Mouse (Mus musculus) embryo, embryonic 10.5 days (tissue): ENCODE results near the gene Rtn1.

Source experiments
- DNase-seq: peaks from one replicate; pipeline ENCODE4 v3.0.0-alpha.2; 2015; ENCODE audit warnings: low spot score

The Rtn1 gene

DNA sequence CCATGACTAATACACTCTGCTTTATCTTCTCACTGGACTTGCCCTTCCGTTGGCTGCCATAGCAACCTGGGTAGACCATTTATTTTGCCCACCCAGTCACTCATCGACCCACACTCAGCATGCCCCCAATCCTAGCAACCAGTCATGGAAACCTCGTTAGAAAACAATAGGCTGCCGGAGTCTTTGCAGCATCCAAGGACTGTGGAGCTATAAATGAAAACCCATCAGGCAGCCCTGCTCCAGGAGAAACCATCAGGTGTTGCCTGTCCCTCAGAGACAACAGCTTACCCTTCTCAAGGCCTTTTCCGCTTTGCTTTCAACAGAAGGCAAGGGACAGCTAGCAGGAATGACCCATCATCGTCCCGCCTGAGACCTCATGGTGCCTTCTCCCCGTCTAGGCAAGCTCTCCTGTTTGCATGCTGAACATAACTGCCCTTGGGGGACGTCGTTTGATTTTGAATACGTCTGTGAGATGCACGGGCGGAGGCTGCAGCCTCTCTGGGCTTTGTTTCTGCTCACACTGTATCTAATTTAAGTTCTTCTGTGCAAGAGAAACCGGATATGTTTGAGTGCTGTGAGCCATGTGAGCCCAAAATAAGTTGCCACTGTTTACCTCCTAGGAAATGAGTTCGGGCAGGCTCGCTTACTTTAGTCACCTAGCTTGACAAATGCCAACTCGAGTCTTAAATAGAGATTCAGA, 34.8 kb downstream of the Rtn1 start:
- DNase-seq: peak; percentile 75

DNA sequence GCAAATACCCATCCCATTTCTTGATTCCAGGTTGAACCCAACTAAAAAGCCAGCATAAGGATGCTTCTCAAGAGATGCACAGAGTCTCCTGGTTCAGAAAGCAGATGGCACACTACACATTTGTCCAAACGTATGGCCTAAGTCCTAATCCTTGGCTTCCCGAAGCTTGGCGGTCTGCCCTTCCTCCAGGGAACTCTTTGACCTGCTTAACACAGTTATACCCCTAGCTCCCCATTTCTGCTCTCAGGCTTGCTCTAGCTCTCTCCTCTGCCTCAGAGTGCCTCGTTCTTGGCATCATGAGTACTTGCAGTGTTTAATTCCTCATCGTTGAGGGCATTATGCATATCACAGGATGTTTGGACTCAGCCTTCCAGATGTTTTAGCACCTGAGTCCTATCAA, 38.8 kb downstream of the Rtn1 start:
- DNase-seq: no peak

DNA sequence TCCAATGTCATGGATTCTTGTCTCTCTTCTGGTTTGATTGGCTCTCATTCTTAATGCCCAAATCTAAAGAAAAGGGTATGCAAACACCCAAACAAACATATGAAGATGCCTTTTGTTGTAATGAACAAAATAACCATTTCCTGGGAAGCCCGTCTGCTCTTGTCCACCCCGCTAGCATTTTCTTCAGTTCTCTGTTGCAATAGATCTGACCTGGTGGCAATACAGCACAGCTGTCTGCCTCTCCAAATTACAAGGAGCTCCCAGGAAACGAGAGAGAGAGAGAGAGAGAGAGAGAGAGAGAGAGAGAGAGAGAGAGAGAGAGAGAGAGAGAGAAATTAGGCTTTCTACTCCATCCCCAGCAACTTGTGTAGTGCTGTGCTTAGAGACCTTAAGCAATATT, 42.1 kb downstream of the Rtn1 start:
- no peak for DNase-seq

DNA sequence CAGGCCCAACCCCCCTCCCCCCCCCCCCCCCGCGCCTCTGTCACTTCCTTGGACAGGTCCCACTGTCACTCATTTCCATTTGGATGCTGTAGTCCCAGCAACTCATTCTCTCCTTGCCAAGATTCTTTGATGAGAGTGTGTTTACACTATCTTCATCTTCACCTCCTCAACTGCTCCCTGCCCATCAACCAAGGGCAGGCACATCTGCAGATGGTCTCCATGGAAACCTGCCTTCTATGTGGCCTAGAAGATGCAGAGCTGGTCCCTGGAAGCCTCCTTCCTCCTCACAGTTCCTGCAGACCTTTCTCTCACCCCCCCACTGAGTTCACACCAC, 42.8 kb downstream of the Rtn1 start:
- DNase-seq: peak; percentile 32

DNA sequence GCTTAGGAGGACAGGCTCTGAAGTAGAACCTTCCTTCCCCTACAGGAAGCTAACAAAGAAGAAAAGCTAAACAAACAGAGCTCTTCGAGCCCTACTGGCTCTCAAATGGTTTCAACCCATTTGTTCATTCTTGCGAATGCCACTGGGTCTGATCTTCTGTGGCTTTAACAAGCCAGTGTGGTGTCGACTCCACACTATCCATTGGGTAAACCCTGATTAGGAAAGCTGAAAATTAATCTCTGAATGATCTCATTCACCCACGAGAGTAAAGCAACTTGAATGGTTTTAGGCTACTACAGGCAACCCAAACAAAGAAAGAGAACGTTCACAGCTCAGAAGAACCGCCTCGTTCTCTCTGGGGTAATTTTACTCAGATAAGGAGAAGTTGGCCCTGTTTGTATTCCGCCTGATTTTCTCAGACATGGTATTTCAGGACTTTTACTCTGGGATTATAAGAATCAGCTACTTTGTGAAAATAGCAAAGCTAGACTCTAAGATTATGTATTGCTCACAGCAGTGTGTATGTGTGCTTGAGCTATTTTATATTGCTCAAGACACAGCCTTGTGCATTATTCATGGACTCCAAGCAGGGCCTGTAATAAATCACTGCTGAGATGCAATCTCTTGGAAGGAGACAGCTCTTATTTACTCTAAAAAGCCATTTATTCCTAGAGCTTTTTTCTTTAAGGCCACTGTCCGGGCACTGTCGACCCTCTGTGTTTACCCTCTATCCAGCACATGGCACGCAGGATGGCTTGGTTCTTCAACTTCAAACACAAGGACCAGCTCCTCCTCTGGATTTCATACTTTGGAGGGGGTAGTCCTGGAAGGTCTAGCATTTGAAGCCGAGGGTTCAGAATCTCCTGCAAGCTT, 43.4 kb downstream of the Rtn1 start:
- peak; percentile 34 for DNase-seq

DNA sequence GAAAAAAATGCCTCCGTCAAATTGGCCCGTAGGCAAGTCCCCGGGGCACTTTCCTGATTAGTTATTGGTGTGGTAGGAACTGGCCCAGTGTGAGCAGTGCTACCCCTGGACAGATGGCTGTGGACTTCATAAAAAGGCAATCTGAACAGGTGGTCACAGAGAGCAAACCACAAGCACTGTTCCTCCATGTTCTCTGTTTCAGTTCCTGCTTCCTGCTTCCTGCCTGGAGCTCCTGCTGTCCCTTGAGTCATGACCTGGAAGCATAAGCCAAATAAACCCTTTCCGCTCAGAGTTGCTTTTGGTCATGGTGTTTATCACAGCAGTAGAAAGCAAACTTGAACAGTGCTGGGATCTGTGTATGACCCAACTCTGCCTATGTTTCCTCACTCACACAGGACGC, 44.3 kb downstream of the Rtn1 start:
- DNase-seq: no peak

DNA sequence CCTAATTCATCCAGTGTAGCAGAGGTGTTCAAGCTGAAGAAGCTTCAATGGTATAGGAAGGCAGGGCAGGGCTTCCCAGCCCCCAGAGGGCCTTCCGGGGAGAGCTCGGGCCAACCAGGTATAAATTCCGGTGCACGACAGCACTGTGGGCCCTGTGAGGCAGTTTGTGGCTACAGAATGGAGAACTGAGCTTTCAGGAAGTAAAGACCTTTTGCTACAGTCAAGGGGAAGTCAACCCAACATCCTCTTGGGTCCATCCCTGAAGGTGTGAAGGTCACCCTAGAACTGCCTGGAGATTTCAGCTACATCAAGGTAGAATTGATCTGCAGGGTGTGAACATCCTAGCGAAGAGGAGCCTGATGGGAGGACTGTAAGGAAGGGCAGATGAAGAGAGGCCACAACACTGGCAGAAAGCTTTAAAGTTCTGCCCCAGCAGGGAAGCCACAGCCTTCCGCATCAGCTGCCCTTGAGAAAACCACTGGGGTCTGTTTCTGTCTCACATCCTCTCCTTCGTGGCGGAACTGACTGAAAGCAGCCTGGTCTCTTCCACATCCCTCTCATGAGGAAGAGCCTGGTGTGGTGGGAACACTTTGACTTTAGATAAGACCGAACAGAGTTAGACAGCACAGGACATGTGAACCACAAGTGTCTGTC, 47.0 kb downstream of the Rtn1 start:
- no peak for DNase-seq

DNA sequence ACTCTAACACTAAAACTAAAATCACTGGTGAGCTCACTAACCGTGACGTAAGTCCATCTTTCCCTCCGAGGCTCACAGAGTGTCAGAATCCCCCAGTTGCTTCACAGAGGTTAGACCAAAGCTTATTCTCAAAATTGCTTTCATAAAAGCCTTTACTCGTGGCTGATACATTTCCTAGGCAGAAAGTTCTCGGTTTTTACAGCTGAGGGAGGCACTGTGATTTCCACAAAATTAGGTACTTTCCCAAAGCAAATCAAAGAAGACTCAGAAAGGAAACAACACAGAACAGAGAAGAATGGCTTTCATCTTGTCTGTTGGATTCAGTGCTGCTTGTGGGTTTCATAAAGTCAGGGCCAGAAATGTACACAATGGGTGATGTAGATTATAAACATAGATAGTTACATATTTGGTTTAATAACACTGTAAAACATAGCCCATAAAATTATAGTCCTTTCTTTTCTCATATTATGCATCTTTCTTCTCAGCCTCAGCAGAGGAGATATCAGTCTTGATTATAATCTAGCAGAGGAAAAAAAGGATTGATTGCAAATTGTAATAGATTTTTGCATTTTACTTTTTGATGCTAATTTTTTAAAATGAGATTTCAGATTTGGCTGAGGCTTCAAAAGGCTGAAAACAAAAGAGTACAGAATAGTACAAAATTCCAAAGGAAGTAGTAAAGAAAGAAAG, 47.8 kb downstream of the Rtn1 start:
- DNase-seq: no peak

DNA sequence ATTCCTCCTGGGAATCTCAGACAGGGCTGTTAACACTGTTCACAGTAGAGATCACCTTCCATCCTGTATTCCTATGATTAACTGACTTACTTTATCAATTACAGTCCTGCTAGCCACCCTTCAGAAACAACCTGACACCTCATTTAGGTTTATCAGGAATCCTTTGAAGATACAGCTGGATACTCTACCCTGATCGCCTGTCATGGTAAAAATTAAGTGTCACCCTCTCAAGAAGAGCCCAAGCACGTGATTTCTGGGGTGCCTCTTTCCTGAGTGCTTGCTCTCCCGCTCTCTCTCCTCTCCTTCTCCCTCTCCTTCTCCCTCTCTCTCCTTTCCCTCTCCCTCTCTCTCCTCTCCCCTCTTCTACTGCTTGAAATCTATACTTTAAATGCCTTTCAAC, 49.0 kb downstream of the Rtn1 start:
- DNase-seq: no peak

DNA sequence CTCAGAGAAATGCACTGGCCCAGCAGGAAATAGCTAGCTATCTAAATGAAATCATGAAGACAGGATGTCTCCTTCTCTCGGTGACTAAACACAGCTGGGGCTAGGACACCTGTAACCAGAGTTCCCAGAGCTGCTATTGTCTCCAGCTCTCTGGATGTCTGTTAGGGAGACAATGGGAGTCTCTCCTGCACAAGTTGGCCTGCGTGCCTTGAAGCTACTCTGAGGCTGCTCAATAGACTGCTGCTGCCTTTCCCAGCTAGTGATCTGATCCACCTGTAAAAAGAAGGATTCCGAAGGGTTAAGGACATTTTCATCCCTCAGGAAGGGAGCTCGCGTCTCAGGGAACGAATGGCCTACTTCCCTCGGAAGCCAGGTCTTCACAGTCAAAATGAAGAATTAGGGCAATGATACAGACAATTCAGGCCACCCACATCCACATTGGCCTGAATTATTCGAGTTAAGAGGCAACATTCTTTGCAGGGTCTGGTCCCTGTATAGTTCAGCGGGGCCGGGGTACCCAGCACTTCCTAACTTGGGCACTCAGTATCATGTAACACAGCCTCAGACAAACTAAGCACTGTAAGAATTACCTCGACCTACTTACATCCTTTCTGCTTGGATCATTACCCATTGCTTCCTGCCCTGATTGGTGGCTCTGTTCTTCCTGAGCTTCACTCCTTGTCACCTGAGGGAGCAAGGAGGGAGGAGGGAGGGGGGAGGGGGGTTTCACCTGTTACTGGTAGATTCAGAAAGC, 51.0 kb downstream of the Rtn1 start:
- no peak for DNase-seq

DNA sequence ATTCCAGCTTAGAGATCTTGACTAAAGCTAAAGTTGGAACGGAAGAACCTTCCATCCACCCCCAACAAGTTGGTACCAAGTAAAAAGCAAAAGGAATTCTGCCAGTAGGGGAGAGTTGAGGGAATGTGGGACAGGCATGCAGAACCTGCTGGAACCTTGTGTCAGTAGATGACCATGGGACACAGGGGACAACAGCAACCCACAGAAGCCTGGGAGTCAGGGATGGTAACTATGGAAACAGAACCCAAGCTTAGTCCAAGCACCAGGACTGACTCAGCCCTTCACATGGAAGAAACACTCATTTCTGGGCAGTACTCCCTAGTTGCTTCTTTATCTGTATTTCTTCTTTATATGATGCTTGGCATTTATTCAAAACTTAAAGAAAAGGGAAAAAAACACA, 54.6 kb downstream of the Rtn1 start:
- DNase-seq: no peak

DNA sequence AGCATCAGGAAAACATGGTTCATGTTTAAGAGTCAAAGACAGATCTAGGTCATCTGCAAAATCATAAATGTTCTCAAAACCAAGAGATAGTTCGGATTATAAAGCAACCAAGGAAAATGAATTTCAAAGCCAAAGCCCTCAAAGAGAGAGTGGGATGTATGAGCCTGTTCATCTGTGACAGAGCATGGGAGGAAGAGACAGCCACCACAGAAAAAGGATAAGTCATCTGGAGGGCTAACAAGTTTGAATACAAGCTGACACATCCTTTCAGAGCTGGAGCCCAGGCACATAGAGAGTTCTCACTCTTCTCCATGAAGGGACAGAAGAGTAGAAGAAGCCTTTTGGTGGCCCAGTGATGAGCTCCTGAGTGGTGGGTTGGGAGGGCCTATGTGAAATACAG, 55.3 kb downstream of the Rtn1 start:
- DNase-seq: no peak

DNA sequence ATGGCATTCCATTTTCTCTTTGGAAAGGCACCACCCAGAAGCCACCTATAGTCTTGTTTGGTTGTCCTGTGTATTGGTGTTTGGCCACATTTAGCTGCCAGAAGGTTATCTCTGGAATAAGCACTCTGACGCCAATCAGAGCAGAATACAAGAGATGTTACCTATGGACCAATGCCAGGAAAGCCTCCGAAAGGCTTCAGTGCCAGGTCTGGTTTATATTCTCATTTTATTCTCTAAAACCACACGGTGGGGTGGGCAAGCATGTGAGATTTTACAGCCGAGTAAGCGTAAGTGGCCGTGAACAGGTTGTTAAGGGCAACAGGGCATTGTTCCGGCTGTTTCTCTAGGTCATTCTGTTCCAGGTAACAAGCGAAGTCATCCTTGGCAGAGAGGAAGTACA, 60.3 kb downstream of the Rtn1 start:
- DNase-seq: no peak

DNA sequence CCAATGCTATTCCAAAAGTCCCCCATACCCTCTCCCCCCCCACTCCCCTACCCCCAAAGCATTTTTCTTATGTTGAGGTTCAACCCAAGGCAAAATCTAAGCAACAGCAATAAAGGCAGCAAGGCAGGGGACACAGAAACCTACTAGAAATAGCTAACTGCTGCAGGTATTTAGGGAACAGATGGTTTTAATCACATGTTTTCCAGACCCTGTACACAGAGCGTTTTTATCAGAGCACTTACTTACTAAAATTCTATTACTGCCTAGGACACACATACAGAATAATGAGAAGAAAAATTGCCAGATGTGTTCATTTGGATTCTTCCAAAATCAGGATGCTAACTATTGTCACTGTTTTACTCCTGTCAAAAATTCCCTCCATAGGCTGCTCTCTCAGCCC, 61.7 kb downstream of the Rtn1 start:
- no peak for DNase-seq

DNA sequence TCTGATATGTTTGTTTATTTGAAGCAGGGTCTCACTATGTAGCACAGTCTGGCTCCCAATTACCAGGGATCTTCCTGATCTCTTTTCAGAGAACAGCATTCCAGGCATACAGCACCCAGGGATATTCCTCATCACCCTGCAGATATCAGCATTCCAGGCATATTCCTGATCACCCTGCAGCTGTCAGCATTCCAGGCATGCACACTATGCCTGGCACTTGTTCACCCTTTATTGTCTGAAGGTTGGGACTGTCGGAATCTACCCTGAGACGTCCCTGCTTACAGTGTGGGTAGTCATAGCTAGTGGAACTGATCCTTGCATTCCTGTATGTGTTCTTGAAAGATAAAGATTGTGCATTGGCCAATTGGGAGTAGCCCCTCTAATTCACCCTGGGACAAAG, 65.2 kb downstream of the Rtn1 start:
- no peak for DNase-seq

DNA sequence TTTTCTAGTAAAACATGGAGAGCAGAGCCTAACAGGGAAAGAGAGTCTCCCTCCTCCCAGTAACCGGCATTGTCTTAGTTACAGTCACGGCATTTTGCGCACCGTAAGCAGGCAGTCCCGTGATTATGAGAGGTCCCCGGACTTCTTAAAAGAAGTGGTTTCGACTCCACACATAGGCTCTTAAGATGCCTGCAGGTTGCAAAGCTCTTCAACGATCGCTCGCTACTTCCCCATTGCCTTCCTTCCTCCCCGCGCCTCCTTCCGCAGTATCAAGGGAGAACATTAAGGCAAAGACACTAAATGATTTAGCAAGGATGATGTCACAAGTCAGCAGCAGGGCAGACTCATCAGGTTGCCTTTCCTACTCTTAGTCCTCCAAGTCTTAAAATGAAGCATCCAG, 72.8 kb downstream of the Rtn1 start:
- DNase-seq: no peak

DNA sequence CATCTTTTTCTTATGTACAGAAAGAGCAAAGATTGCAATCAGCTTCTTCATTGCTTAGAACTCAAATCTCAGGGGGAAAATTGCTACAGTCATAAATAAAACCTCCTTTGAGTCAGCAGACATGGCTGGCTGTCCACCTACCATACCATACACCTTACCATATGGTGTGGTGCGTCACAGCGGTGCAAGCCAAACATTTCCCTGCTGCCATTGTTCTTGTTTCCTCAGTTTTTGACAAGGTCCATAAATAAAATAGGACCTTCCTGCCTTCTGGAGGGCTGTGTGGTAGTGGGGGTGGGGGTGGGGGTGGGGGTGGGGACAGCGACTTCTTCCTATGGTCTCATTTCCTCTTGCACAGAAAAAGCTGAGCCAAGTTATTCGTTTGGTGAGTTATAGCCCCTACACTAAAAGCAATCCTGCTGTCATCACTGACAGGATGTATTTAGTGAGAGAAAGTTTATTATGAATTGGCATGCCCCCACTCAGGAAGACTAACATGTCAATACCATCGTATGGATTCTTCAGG, 76.3 kb downstream of the Rtn1 start:
- DNase-seq: no peak

DNA sequence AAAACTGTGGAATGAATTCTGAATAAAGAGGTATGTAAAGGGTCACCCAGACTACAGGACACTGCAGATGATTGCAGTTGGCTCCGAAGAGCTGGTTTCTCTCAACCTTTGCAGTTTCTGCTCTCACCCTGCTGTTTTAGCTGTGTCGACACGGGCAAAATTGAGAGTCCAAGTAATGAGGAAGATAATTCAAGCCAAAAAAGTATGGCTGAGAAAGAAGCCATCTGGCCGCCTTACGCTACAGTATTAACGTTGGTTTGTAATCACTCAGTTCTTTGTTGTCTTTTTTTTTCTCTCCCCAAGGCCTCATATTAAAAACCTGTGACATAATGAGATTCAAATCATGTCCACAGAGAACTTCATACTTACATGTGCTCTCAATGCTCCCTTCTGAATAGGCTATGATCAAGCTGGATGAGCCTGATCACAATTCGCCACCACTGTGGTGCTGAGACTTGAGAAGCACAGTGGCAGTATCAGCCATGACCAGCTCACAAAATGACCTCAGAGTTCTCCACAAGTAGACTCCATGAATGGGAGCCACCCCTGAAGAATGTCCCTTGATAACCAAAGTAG, 76.9 kb downstream of the Rtn1 start:
- no peak for DNase-seq

DNA sequence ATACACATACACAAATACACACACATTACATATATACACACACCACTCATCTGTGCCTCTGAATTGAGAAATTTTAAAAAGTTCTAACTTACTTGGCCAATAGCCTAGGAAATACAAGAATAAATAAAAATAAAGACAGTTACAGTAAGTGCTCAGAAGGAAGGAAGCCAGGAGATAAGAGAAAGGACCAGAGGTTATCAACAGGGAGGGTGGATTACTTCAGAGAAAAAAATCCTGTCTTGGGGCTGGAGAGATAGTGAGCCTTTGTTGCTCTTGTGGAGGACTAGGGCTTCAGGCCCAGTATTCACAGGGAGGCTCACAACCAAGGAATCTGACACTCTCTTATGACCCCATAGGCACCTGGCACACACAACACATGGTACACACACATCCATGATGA, 82.8 kb downstream of the Rtn1 start:
- no peak for DNase-seq

DNA sequence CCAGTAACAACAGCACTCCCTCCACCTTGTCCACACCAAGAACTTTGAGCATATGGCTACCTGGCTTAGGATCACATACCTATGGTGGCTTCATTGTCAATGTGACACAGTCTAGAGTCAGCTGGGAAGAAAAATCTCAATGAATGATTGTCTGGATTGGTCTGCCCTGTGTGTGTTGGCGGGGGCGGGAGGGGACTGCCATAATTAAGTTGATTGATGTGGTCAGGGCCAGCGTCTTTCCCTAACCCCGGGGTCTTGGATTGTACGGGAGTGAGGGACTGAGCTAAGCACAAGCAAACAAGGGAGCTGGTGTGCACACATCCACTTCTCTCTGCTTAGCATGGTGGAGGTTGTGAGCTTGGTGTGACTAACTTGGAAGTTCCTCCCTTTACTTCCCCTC, 83.8 kb downstream of the Rtn1 start:
- peak; percentile 27 for DNase-seq

DNA sequence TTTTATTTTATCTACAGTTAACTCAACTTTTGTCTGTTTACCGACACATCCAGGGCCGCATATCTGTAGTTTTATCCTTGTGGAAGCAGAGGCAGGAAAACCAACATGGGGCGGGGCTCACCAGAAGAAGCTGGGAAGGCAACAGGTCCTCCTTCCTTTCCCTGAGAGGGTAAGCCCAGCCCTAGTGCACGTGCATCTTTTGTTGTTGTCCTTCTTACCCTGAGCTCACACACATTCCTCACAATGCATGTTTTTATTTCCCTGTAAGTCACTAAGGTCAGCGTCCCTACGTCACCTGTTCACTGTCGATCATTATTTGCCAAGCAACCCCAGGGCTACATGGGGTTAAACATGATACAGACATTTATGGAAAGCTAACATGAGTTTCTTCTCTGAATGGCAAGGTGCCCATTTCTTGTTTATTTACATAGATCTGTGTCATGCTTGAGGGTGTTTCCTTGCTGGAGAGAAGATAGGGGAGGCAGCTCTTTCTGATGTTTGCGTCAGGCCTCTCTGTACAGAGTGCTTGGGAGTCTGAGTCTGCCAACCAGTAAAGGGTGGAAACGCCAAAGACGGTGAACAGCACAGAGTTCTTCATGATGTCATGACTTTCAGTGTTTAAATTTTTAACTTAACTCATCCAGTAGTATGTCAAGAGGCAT, 84.5 kb downstream of the Rtn1 start:
- no peak for DNase-seq
